Mouse (Mus musculus) E14TG2a.4 (cell line): ENCODE results near the gene Pfdn4.

Experiments
- CTCF ChIP-seq: conservative IDR thresholded peaks from 2 replicates; pipeline ENCODE4 v1.5.1; 2014; ENCODE audit warnings: low read length
- POU5F1 ChIP-seq: IDR thresholded peaks from 2 replicates; pipeline ENCODE4 v1.6.1; 2014; ENCODE audit warnings: low read length, borderline replicate concordance

DNA sequence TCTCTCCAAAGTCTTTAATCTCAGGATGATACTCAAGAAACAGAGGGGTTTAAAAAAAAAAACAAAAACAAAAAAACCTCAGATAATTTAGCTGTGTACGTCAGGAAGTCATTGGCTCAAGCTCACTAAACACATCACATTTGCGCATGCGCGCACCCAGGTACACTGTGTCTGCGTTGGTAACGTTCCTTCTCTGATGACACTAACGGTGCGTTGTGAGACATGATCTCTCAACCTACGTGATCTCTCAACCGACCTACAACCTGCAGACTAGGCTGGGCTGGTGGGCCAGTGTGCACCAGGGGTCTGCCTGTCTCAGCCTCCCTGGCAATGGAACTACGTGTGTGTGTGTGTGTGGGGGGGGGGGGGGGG lies 38.6 kb downstream of the Pfdn4 start:
- no peak for TF ChIP-seq CTCF
- no peak for TF ChIP-seq POU5F1
